Mouse (Mus musculus) sigmoid colon, adult 10 weeks (tissue): ENCODE results near the gene Tas2r121. TPM values are rescaled to one million over a fixed set of nuclear protein-coding genes. Genes with fewer than 3 reads are reported as not detected.

ENCODE experiments used
- polyA plus RNA-seq: library from polyadenylated mRNA; stranded (reverse); fragments of 350-450 nt; fragmentation: Illumina TruSeq; extraction: RNeasy Lipid Tissue Mini Kit (QIAGEN cat#74804); gene quantifications from one replicate; pipeline ENCODE4 v1.2.3, GENCODE M21; 2014; ENCODE audit warnings: low read depth, low replicate concordance

Tas2r121 gene
- polyA plus RNA-seq = not detected

DNA sequence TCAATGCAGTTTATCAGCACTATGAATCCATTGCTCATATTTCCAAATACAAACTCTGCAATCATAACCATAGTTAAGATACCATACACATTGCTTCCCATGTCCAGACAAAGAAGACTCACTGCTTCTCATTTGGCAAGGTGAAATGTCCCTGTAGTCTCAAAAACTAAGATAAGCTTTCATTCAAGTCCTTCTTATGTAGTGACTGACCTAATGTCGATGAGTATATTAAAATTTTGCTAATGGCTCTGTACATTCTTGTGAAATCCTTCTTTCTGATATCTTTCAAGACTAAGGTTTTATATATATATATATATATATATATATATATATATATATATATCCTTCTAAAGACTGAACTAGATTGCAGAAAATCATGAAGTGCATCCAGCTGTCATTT lies at the start of gene Tas2r121:
Gene Tas2r121 (minus strand): TSS at position 101 of the 400 bp plus-strand sequence.

GRCm38 (mm10) chr6:132737935-132738334 lies 37.1 kb upstream of the Tas2r121 start, which contains the start of gene Tas2r115:
TSS of gene Tas2r115 (minus strand) at chr6:132738035.

DNA sequence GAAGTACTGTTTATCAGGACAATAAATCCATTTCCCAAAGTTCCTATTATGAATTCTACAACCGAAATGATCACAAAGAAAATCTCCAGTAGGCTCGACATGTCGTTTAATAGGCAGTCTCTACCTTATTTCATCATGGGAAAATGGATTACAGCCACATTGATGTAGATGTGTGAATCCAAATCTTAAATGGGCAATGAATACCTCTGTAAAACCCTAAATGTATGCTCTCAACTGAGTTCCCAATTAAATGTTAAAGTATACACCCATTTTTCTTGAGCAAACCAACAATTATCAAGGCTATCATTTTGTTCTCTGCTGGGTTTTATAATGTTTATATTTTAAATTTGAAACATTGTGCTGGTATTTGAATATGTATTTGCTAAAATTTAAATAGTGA lies 11.0 kb upstream of the Tas2r121 start, which contains the start of gene Tas2r122:
Gene Tas2r122 (minus strand): TSS at position 101 of the 400 bp plus-strand sequence.

GRCm38 (mm10) chr6:132656653-132657052 lies 44.2 kb downstream of the Tas2r121 start, which contains the start of gene Tas2r120:
TSS of gene Tas2r120 (plus strand) at chr6:132656953.

DNA sequence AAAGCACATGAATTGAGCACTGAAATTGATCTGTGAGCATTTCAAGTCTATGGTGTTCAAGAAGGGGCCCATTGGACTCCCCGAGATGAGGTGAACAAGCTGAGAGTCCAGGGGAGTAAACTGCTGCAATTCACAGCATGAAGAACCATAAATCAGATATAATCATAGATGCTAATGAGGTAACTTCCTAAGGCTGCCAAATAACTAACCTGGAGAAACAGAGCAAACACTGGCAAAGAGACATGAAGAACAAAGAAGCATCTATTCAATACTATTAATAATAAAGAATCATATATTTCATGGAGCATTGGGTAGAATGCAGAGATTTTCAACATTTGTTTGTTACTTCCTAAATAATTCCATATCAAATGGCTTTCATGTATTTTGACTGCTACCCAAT lies 49.4 kb downstream of the Tas2r121 start, which contains the start of gene A630073D07Rik:
Gene A630073D07Rik (minus strand): TSS at position 101 of the 400 bp plus-strand sequence.

Other genes starting within 250 kb of the Tas2r121 start
- not detected for gene Prh1, start 131.2 kb downstream of the Tas2r121 start, polyA plus RNA-seq
- gene Prp2, start 105.1 kb downstream of the Tas2r121 start, polyA plus RNA-seq = not detected
- not detected for gene A630073D07Rik, start 49.5 kb downstream of the Tas2r121 start, polyA plus RNA-seq
- not detected for gene Tas2r120, start 44.1 kb downstream of the Tas2r121 start, polyA plus RNA-seq
- gene Tas2r122, start 10.9 kb upstream of the Tas2r121 start, polyA plus RNA-seq = not detected
- not detected for gene Tas2r115, start 37.0 kb upstream of the Tas2r121 start, polyA plus RNA-seq
- not detected for gene Tas2r124, start 53.7 kb upstream of the Tas2r121 start, polyA plus RNA-seq
- not detected for gene Tas2r102, start 61.1 kb upstream of the Tas2r121 start, polyA plus RNA-seq
- not detected for gene Tas2r136, start 77.2 kb upstream of the Tas2r121 start, polyA plus RNA-seq
- not detected for gene Tas2r117, start 101.8 kb upstream of the Tas2r121 start, polyA plus RNA-seq
- not detected for gene Tas2r123, start 146.1 kb upstream of the Tas2r121 start, polyA plus RNA-seq
- not detected for gene Tas2r116, start 154.4 kb upstream of the Tas2r121 start, polyA plus RNA-seq
- not detected for gene Tas2r110, start 167.0 kb upstream of the Tas2r121 start, polyA plus RNA-seq
- gene Tas2r113, start 192.0 kb upstream of the Tas2r121 start, polyA plus RNA-seq = not detected
- not detected for gene Tas2r125, start 208.6 kb upstream of the Tas2r121 start, polyA plus RNA-seq